Mouse (Mus musculus): ENCODE measurements around the gene Phlda3. TPM values are rescaled to one million over a fixed set of nuclear protein-coding genes. Genes with fewer than 3 reads are reported as not detected.
A peak's percentile ranks its signal among the peaks of the same experiment; 100 is the strongest.

Phlda3 gene
- polyA plus RNA-seq, 1 experiment from 2014 or later = 82.0 TPM

GRCm38 (mm10) chr1:135731897-135732684 lies 33.8 kb upstream of the Phlda3 start:
- WGBS = 18% methylated on average over 11 of the region's 11 CpGs
- DNase-seq (ENCODE audit: low spot score) = peak; percentile 98

GRCm38 (mm10) chr1:135734225-135734937 lies 31.5 kb upstream of the Phlda3 start:
- peak; percentile 87 for DNase-seq (ENCODE audit: low spot score)
- no peaks in the 10 kb centered on the region for H3K27me3 ChIP-seq (replicated peaks; ENCODE audit: insufficient read depth, low read length)
- 0 out of 2 replicates have a peak overlapping the region, but pooled peaks have one; percentile 2 for H3K4me3 ChIP-seq (ENCODE audit: low read depth, low read length)
- peaks cover 64% of the 10 kb centered on the region for H3K4me1 ChIP-seq (ENCODE audit: insufficient read depth, low read depth, low read length)
- peak overlapping the region; percentile 6; the same call in 1 of the 2 replicates for H3K9ac ChIP-seq (replicated peaks; ENCODE audit: low read depth)
- no peak for TF ChIP-seq EP300 (IDR thresholded peaks at IDR 0.05)
- no peak for TF ChIP-seq CTCF (IDR thresholded peaks at IDR 0.05)
- H3K27ac ChIP-seq (ENCODE audit: low read length) = peak overlapping the region; percentile 94
- WGBS = 22% methylated on average over 4 of the region's 7 CpGs
- ATAC-seq = peak; percentile 23
- no peaks in the 10 kb centered on the region for H3K9me3 ChIP-seq (ENCODE audit: low read length)
- peak overlapping the region; percentile 75 for H3K4me2 ChIP-seq (replicated peaks; ENCODE audit: low read depth, low read length)
- 0 out of 2 replicates have a peak, but pooled peaks cover 6% of the 10 kb centered on the region for H3K36me3 ChIP-seq (ENCODE audit: insufficient read depth, low read length)

More at GRCm38 (mm10) chr1:135731897-135732684, 33.8 kb upstream of the Phlda3 start:
- Histone ChIP-seq H3K27me3 (replicated peaks; ENCODE audit: insufficient read depth, low read length) (no peaks in the 10 kb centered on the region), H3K4me2 (replicated peaks; ENCODE audit: low read depth, low read length) (peak overlapping the region; percentile 75), H3K9me3 (ENCODE audit: low read length) (no peaks in the 10 kb centered on the region), H3K36me3 (ENCODE audit: insufficient read depth, low read length) (0 out of 2 replicates have a peak, but pooled peaks cover 6% of the 10 kb centered on the region), H3K4me1 (ENCODE audit: insufficient read depth, low read depth, low read length) (peaks cover 58% of the 10 kb centered on the region), H3K4me3 (ENCODE audit: low read depth, low read length) (peak overlapping the region; percentile 75), H3K27ac (ENCODE audit: low read length) (peak overlapping the region; percentile 94), H3K9ac (replicated peaks; ENCODE audit: low read depth) (peak overlapping the region; percentile 93)
- TF ChIP-seq EP300 (IDR thresholded peaks at IDR 0.05) (peak; percentile 95), CTCF (IDR thresholded peaks at IDR 0.05) (no peak)
- ATAC-seq = peak; percentile 81

GRCm38 (mm10) chr1:135735460-135735859 lies 30.5 kb upstream of the Phlda3 start:
- Histone ChIP-seq H3K9me3 (ENCODE audit: low read length) (no peaks in the 10 kb centered on the region), H3K27me3 (replicated peaks; ENCODE audit: insufficient read depth, low read length) (no peaks in the 10 kb centered on the region), H3K4me3 (ENCODE audit: low read depth, low read length) (peak overlapping the region; percentile 24; the same call in 1 of the 2 replicates), H3K4me2 (replicated peaks; ENCODE audit: low read depth, low read length) (peak overlapping the region; percentile 75), H3K27ac (ENCODE audit: low read length) (peak overlapping the region; percentile 94), H3K4me1 (ENCODE audit: insufficient read depth, low read depth, low read length) (peaks cover 68% of the 10 kb centered on the region), H3K36me3 (ENCODE audit: insufficient read depth, low read length) (0 out of 2 replicates have a peak, but pooled peaks cover 4% of the 10 kb centered on the region), H3K9ac (replicated peaks; ENCODE audit: low read depth) (0 out of 2 replicates have a peak overlapping the region, but pooled peaks have one; percentile 6)
- ATAC-seq (no peak), DNase-seq (ENCODE audit: low spot score) (peak; percentile 37)
- TF ChIP-seq CTCF (IDR thresholded peaks at IDR 0.05) (no peak), EP300 (IDR thresholded peaks at IDR 0.05) (no peak)
- 26% methylated on average over 6 of the region's 6 CpGs for WGBS

- Histone ChIP-seq H3K27ac (ENCODE audit: low read length) (no peak overlapping the region), H3K4me3 (ENCODE audit: low read depth, low read length) (no peak overlapping the region), H3K4me2 (replicated peaks; ENCODE audit: low read depth, low read length) (no peak overlapping the region), H3K9me3 (ENCODE audit: low read length) (no peaks in the 10 kb centered on the region), H3K9ac (replicated peaks; ENCODE audit: low read depth) (no peak overlapping the region), H3K4me1 (ENCODE audit: insufficient read depth, low read depth, low read length) (peaks cover 24% of the 10 kb centered on the region; the same call in 1 of the 2 replicates), H3K36me3 (ENCODE audit: insufficient read depth, low read length) (peaks cover 49% of the 10 kb centered on the region), H3K27me3 (replicated peaks; ENCODE audit: insufficient read depth, low read length) (no peaks in the 10 kb centered on the region)
- no peak for TF ChIP-seq EP300 (IDR thresholded peaks at IDR 0.05)
- no peak for TF ChIP-seq CTCF (IDR thresholded peaks at IDR 0.05)
- ATAC-seq (no peak), DNase-seq (ENCODE audit: low spot score) (peak; percentile 37)
- whole genome bisulfite sequencing = 74% methylated on average over 7 of the region's 7 CpGs
Observed at GRCm38 (mm10) chr1:135744987-135745386, 20.9 kb upstream of the Phlda3 start.

GRCm38 (mm10) chr1:135746248-135746647 lies 19.7 kb upstream of the Phlda3 start:
- 49% methylated on average over 4 of the region's 4 CpGs for WGBS
- H3K4me3 ChIP-seq (ENCODE audit: low read depth, low read length) = no peak overlapping the region
- H3K27ac ChIP-seq (ENCODE audit: low read length) = no peak overlapping the region
- peaks cover 19% of the 10 kb centered on the region; the same call in 1 of the 2 replicates for H3K4me1 ChIP-seq (ENCODE audit: insufficient read depth, low read depth, low read length)
- DNase-seq (ENCODE audit: low spot score) = peak; percentile 71
- ATAC-seq = peak; percentile 46
- TF ChIP-seq EP300 (IDR thresholded peaks at IDR 0.05) (no peak; the same call in none of the 2 replicates), CTCF (IDR thresholded peaks at IDR 0.05) (no peak)
- no peaks in the 10 kb centered on the region for H3K27me3 ChIP-seq (replicated peaks; ENCODE audit: insufficient read depth, low read length)
- peaks cover 55% of the 10 kb centered on the region for H3K36me3 ChIP-seq (ENCODE audit: insufficient read depth, low read length)
- no peak overlapping the region for H3K9ac ChIP-seq (replicated peaks; ENCODE audit: low read depth)
- H3K4me2 ChIP-seq (replicated peaks; ENCODE audit: low read depth, low read length) = no peak overlapping the region
- no peaks in the 10 kb centered on the region for H3K9me3 ChIP-seq (ENCODE audit: low read length)
